Mouse (Mus musculus): Measurements from ENCODE around the gene Uqcrc2.

DNA sequence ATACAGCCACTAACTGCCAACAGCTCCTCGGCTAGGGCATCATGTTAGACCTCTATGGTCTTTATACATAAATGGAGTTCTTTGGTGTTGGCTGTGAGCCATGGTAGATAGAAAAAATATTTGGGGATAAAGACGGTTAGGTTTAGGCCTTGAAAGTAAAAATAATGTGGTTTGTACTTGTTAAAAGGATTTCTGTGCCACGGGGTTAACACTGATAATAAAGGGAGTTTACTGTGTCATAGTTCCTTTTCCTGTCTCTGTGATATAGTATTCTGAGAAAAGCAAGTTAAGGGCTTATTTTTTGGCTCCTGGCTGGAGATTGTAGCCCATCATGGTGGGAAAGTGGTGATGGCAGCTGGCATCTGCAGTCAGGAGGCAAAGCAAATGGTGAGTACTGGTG is 68.9 kb downstream of the Uqcrc2 start:
- no peak for TF ChIP-seq CHD2 (IDR thresholded peaks at IDR 0.05; ENCODE audit: low read length)
- TF ChIP-seq SMC3 (IDR thresholded peaks at IDR 0.05; ENCODE audit: low read depth, low read length), result no peak
- TF ChIP-seq POLR2A (IDR thresholded peaks at IDR 0.05; ENCODE audit: low read depth, low read length), result no peak
- no peak for TF ChIP-seq CTCF (conservative IDR thresholded peaks at IDR 0.05 in 1 of 2, IDR thresholded peaks at IDR 0.05 in 1 of 2; ENCODE audit: low read depth in 2 of 2, low read length in 2 of 2)
- no peak for TF ChIP-seq EP300 (IDR thresholded peaks at IDR 0.05; ENCODE audit: low read length)
- TF ChIP-seq ETS1 (conservative IDR thresholded peaks at IDR 0.05; ENCODE audit: low read depth, low read length), result no peak
- no peak for TF ChIP-seq CHD1 (IDR thresholded peaks at IDR 0.05; ENCODE audit: low read depth, low read length)
- no peak for TF ChIP-seq USF1 (IDR thresholded peaks at IDR 0.05; ENCODE audit: low read depth, low read length)
- no peak for TF ChIP-seq UBTF (IDR thresholded peaks at IDR 0.05; ENCODE audit: low read depth, low read length)
- TF ChIP-seq MAX (IDR thresholded peaks at IDR 0.05; ENCODE audit: low read length), result no peak
